Mouse (Mus musculus) fibroblast of lung, adult 2 months (primary cell): Measurements from ENCODE around the gene Ankrd27.
"Not testable (repeated sequence)": the region's sequence is repeated elsewhere in the genome, so short reads cannot be mapped to it uniquely, and the experiment has no call there.

Source experiments
- DNase-seq: peaks from one replicate; pipeline ENCODE4 v3.0.0-alpha.2; 2011; ENCODE audit warnings: low read depth

The Ankrd27 gene

GRCm38 (mm10) chr7:35586055-35586905 is at the start of gene Ankrd27:
Ankrd27 (plus strand) TSS chr7:35586244.
- DNase-seq = peak; percentile 94

GRCm38 (mm10) chr7:35537562-35537961 is 48.5 kb upstream of the Ankrd27 start, which contains the start of gene Tdrd12:
Tdrd12 (minus strand) TSS chr7:35537745.
- DNase-seq = no peak

- peak; percentile 36 for DNase-seq
These were observed 40.2 kb upstream of the Ankrd27 start for GRCm38 (mm10) chr7:35545881-35546280.

- DNase-seq = peak; percentile 11
These were observed 32.1 kb upstream of the Ankrd27 start for GRCm38 (mm10) chr7:35553751-35554604.

GRCm38 (mm10) chr7:35554605-35555175 is 31.4 kb upstream of the Ankrd27 start:
- no peak for DNase-seq

- peak; percentile 60 for DNase-seq
These were observed 30.5 kb upstream of the Ankrd27 start for GRCm38 (mm10) chr7:35555224-35556204.

- no peak for DNase-seq
These were observed 29.8 kb upstream of the Ankrd27 start, which contains the start of gene Nudt19 for GRCm38 (mm10) chr7:35556205-35556603. Nudt19 (minus strand) TSS chr7:35556304.

- DNase-seq = no peak
These were observed 29.1 kb upstream of the Ankrd27 start for GRCm38 (mm10) chr7:35556905-35557304.

- DNase-seq = no peak
These were observed 28.5 kb upstream of the Ankrd27 start for GRCm38 (mm10) chr7:35557577-35557976.

- DNase-seq = no peak
These were observed 27.4 kb upstream of the Ankrd27 start for GRCm38 (mm10) chr7:35558681-35559080.

GRCm38 (mm10) chr7:35559838-35560237 is 26.2 kb upstream of the Ankrd27 start:
- DNase-seq = no peak

- no peak for DNase-seq
These were observed 23.0 kb upstream of the Ankrd27 start for GRCm38 (mm10) chr7:35563071-35563470.

GRCm38 (mm10) chr7:35564067-35564865 is 21.8 kb upstream of the Ankrd27 start:
- DNase-seq = no peak

- DNase-seq = not testable (repeated sequence)
These were observed 21.2 kb upstream of the Ankrd27 start for GRCm38 (mm10) chr7:35564872-35565271.

- not testable (repeated sequence) for DNase-seq
These were observed 20.1 kb upstream of the Ankrd27 start for GRCm38 (mm10) chr7:35565965-35566364.

- DNase-seq = not testable (repeated sequence)
These were observed 16.3 kb upstream of the Ankrd27 start for GRCm38 (mm10) chr7:35569724-35570123.

- DNase-seq = not testable (repeated sequence)
These were observed 15.2 kb upstream of the Ankrd27 start for GRCm38 (mm10) chr7:35570883-35571282.

GRCm38 (mm10) chr7:35579849-35580248 is 6.2 kb upstream of the Ankrd27 start:
- no peak for DNase-seq

- no peak for DNase-seq
These were observed 3.3 kb upstream of the Ankrd27 start for GRCm38 (mm10) chr7:35582719-35583118.

GRCm38 (mm10) chr7:35583476-35584025 is 2.5 kb upstream of the Ankrd27 start:
- no peak for DNase-seq
